Mouse (Mus musculus) bone marrow macrophage, adult 2 months (primary cell): ENCODE measurements around the gene Rnf123. TPM values are rescaled to one million over a fixed set of nuclear protein-coding genes. Genes with fewer than 3 reads are reported as not detected.

Experiments
- H3K27ac ChIP-seq: 2 replicates; pipeline ENCODE4 v1.5.1; 2012; ENCODE audit warnings: low read depth, low read length; ENCODE audit not compliant: insufficient read depth
- H3K4me1 ChIP-seq: 2 replicates; pipeline ENCODE4 v1.6.1; 2012; ENCODE audit warnings: low read length; ENCODE audit not compliant: control insufficient read depth, insufficient read depth
- H3K4me3 ChIP-seq: 2 replicates; pipeline ENCODE4 v1.5.1; 2012; ENCODE audit warnings: mild to moderate bottlenecking, low read length, moderate library complexity; ENCODE audit not compliant: insufficient read depth
- CTCF ChIP-seq: IDR thresholded peaks from 2 replicates; pipeline ENCODE4 v1.5.1; 2012; ENCODE audit warnings: low read depth, mild to moderate bottlenecking, low read length, moderate library complexity
- POLR2A ChIP-seq: IDR thresholded peaks from 2 replicates; pipeline ENCODE4 v1.6.1; 2012; ENCODE audit warnings: mild to moderate bottlenecking, low read depth, low read length, borderline replicate concordance
- polyA plus RNA-seq: library from polyadenylated mRNA; stranded (reverse); fragments of >200 nt; gene quantifications from 2 replicates; pipeline ENCODE4 v1.2.4, GENCODE M21; 2012; ENCODE audit not compliant: missing spikeins, insufficient read depth, insufficient read length

The Rnf123 gene
- polyA plus RNA-seq, 1 experiment: 23.5 TPM

GRCm38 (mm10) chr9:108065491-108066011 is 17.6 kb downstream of the Rnf123 start:
- TF ChIP-seq CTCF (peak; percentile 65), POLR2A (no peak)
- Histone ChIP-seq H3K4me3 (no peak overlapping the region), H3K4me1 (0 out of 2 replicates have a peak, but pooled peaks cover 3% of the 10 kb centered on the region), H3K27ac (no peak overlapping the region)

GRCm38 (mm10) chr9:108063361-108063760 is 19.8 kb downstream of the Rnf123 start:
- no peak overlapping the region for H3K4me3 ChIP-seq
- H3K4me1 ChIP-seq: 0 out of 2 replicates have a peak, but pooled peaks cover 5% of the 10 kb centered on the region
- H3K27ac ChIP-seq: no peak overlapping the region
- no peak for TF ChIP-seq CTCF
- TF ChIP-seq POLR2A: no peak

GRCm38 (mm10) chr9:108062142-108062541 is 21.0 kb downstream of the Rnf123 start:
- Histone ChIP-seq H3K4me3 (no peak overlapping the region), H3K4me1 (0 out of 2 replicates have a peak, but pooled peaks cover 5% of the 10 kb centered on the region), H3K27ac (no peak overlapping the region)
- TF ChIP-seq CTCF (no peak), POLR2A (no peak)

GRCm38 (mm10) chr9:108058291-108058690 is 24.9 kb downstream of the Rnf123 start:
- H3K27ac ChIP-seq: no peak overlapping the region
- peaks cover 22% of the 10 kb centered on the region for H3K4me1 ChIP-seq
- no peak for TF ChIP-seq CTCF
- no peak for TF ChIP-seq POLR2A

GRCm38 (mm10) chr9:108057262-108057562 is 25.9 kb downstream of the Rnf123 start:
- Histone ChIP-seq H3K4me3 (no peak overlapping the region), H3K27ac (no peak overlapping the region), H3K4me1 (peaks cover 27% of the 10 kb centered on the region)
- TF ChIP-seq CTCF: no peak
- TF ChIP-seq POLR2A: no peak

More at GRCm38 (mm10) chr9:108058291-108058690, 24.9 kb downstream of the Rnf123 start:
- H3K4me3 ChIP-seq: no peak overlapping the region

GRCm38 (mm10) chr9:108056361-108057261 is 26.5 kb downstream of the Rnf123 start:
- Histone ChIP-seq H3K27ac (no peak overlapping the region), H3K4me3 (no peak overlapping the region), H3K4me1 (peaks cover 27% of the 10 kb centered on the region)
- TF ChIP-seq POLR2A (no peak), CTCF (no peak)

GRCm38 (mm10) chr9:108055661-108056237 is 27.4 kb downstream of the Rnf123 start:
- Histone ChIP-seq H3K4me3 (no peak overlapping the region), H3K27ac (no peak overlapping the region), H3K4me1 (peaks cover 24% of the 10 kb centered on the region)

GRCm38 (mm10) chr9:108055061-108055460 is 28.1 kb downstream of the Rnf123 start:
- H3K4me3 ChIP-seq: no peak overlapping the region
- TF ChIP-seq CTCF (no peak), POLR2A (no peak)
- H3K27ac ChIP-seq: 0 out of 2 replicates have a peak overlapping the region, but pooled peaks have one; percentile 14
- H3K4me1 ChIP-seq: peaks cover 25% of the 10 kb centered on the region

More at GRCm38 (mm10) chr9:108055661-108056237, 27.4 kb downstream of the Rnf123 start:
- no peak for TF ChIP-seq CTCF
- no peak for TF ChIP-seq POLR2A

GRCm38 (mm10) chr9:108054331-108055040 is 28.7 kb downstream of the Rnf123 start:
- Histone ChIP-seq H3K4me1 (peaks cover 27% of the 10 kb centered on the region), H3K27ac (0 out of 2 replicates have a peak overlapping the region, but pooled peaks have one; percentile 6), H3K4me3 (no peak overlapping the region)
- TF ChIP-seq CTCF (no peak), POLR2A (no peak)
